Mouse (Mus musculus) C2C12 (cell line): ENCODE data around the gene Smim14. TPM values are rescaled to one million over a fixed set of nuclear protein-coding genes. Genes with fewer than 3 reads are reported as not detected.

Experiments
- H3K27me3 ChIP-seq: one replicate; pipeline ENCODE4 v1.6.1; 2011; ENCODE audit not compliant: control insufficient read depth, insufficient read depth, insufficient read length
- H3K36me3 ChIP-seq: one replicate; pipeline ENCODE4 v1.6.1; 2011; ENCODE audit not compliant: control insufficient read depth, insufficient read depth
- H3K4me3 ChIP-seq: one replicate; pipeline ENCODE4 v1.5.1; 2011; ENCODE audit warnings: mild to moderate bottlenecking, control low read depth; ENCODE audit not compliant: poor library complexity, insufficient read depth, severe bottlenecking
- H3K79me2 ChIP-seq: one replicate; pipeline ENCODE4 v1.6.1; 2011; ENCODE audit not compliant: control insufficient read depth, insufficient read depth
- H3K79me3 ChIP-seq: one replicate; pipeline ENCODE4 v1.6.1; 2011; ENCODE audit warnings: low read depth, control low read depth
- H3ac ChIP-seq: one replicate; pipeline ENCODE3; 2011; ENCODE audit warnings: low read depth; ENCODE audit not compliant: control insufficient read depth, insufficient read length
- CEBPB ChIP-seq: IDR thresholded peaks from one replicate; pipeline ENCODE4 v1.6.1; 2011; ENCODE audit warnings: low read depth, mild to moderate bottlenecking, control low read depth, moderate library complexity
- CTCF ChIP-seq: IDR thresholded peaks from one replicate; pipeline ENCODE4 v1.5.1; 2011; ENCODE audit not compliant: control insufficient read depth, insufficient read depth, insufficient read length
- FOSL1 ChIP-seq: IDR thresholded peaks from one replicate; pipeline ENCODE4 v1.8.0; 2011; ENCODE audit warnings: mild to moderate bottlenecking, low read length; ENCODE audit not compliant: poor library complexity, insufficient read depth, severe bottlenecking
- MAX ChIP-seq: IDR thresholded peaks from one replicate; pipeline ENCODE4 v1.6.1; 2011; ENCODE audit warnings: mild to moderate bottlenecking, control low read depth
- MYOD1 ChIP-seq: IDR thresholded peaks from one replicate; pipeline ENCODE4 v1.6.1; 2011; ENCODE audit warnings: low read depth; ENCODE audit not compliant: control insufficient read depth, insufficient read length
- MYOG ChIP-seq: IDR thresholded peaks from one replicate; pipeline ENCODE4 v1.6.1; 2011; ENCODE audit not compliant: control insufficient read depth, insufficient read length; ENCODE audit errors: extremely low read depth
- USF1 ChIP-seq: IDR thresholded peaks from one replicate; pipeline ENCODE4 v1.6.1; 2011; ENCODE audit warnings: low read depth, mild to moderate bottlenecking, control low read depth, moderate library complexity
- polyA plus RNA-seq: library from polyadenylated mRNA; unstranded; fragments of >200 nt; fragmentation: generic; extraction: Trizol; gene quantifications from one replicate; pipeline ENCODE4 v1.2.1, GENCODE M21; 2012; ENCODE audit warnings: missing spikeins

Gene Smim14
- polyA plus RNA-seq, 1 experiment, result 63.0 TPM

- Histone ChIP-seq H3ac (no peak overlapping the region), H3K27me3 (no peaks in the 10 kb centered on the region), H3K79me2 (peaks cover 35% of the 10 kb centered on the region), H3K4me3 (no peak overlapping the region), H3K36me3 (peaks cover 4% of the 10 kb centered on the region), H3K79me3 (peaks cover 32% of the 10 kb centered on the region)
- TF ChIP-seq MYOD1 (no peak), FOSL1 (no peak), USF1 (no peak), CTCF (no peak), MAX (no peak), CEBPB (no peak), MYOG (no peak)
These were observed 1.4 kb downstream of the Smim14 start for GRCm38 (mm10) chr5:65535457-65536067.

- peaks cover 4% of the 10 kb centered on the region for H3K36me3 ChIP-seq
- TF ChIP-seq MYOG (no peak), FOSL1 (no peak), USF1 (no peak), MYOD1 (no peak), MAX (no peak), CEBPB (no peak), CTCF (no peak)
These were observed 2.5 kb downstream of the Smim14 start for GRCm38 (mm10) chr5:65534496-65534895.

GRCm38 (mm10) chr5:65531283-65531682 lies 5.7 kb downstream of the Smim14 start:
- no peak for TF ChIP-seq MYOD1
- no peak for TF ChIP-seq FOSL1
- no peak for TF ChIP-seq MAX
- no peak for TF ChIP-seq MYOG
- TF ChIP-seq CEBPB, result no peak
- TF ChIP-seq USF1, result no peak

More at GRCm38 (mm10) chr5:65534496-65534895, 2.5 kb downstream of the Smim14 start:
- no peak overlapping the region for H3ac ChIP-seq
- no peaks in the 10 kb centered on the region for H3K27me3 ChIP-seq
- no peak overlapping the region for H3K4me3 ChIP-seq
- H3K79me3 ChIP-seq, result peaks cover 22% of the 10 kb centered on the region
- H3K79me2 ChIP-seq, result peaks cover 24% of the 10 kb centered on the region

GRCm38 (mm10) chr5:65525674-65526443 lies 11.1 kb downstream of the Smim14 start:
- Histone ChIP-seq H3K27me3 (no peaks in the 10 kb centered on the region), H3K4me3 (no peak overlapping the region), H3ac (no peak overlapping the region), H3K79me2 (no peaks in the 10 kb centered on the region), H3K36me3 (no peaks in the 10 kb centered on the region), H3K79me3 (no peaks in the 10 kb centered on the region)
- TF ChIP-seq FOSL1, result no peak
- no peak for TF ChIP-seq USF1
- TF ChIP-seq MYOD1, result no peak
- no peak for TF ChIP-seq CEBPB
- no peak for TF ChIP-seq CTCF
- no peak for TF ChIP-seq MYOG
- TF ChIP-seq MAX, result no peak

More at GRCm38 (mm10) chr5:65531283-65531682, 5.7 kb downstream of the Smim14 start:
- Histone ChIP-seq H3K79me3 (no peaks in the 10 kb centered on the region), H3K79me2 (no peaks in the 10 kb centered on the region), H3K36me3 (no peaks in the 10 kb centered on the region), H3K4me3 (no peak overlapping the region), H3K27me3 (no peaks in the 10 kb centered on the region), H3ac (no peak overlapping the region)

- Histone ChIP-seq H3K79me3 (no peaks in the 10 kb centered on the region), H3K36me3 (no peaks in the 10 kb centered on the region), H3K4me3 (no peak overlapping the region), H3K27me3 (no peaks in the 10 kb centered on the region), H3ac (no peak overlapping the region), H3K79me2 (no peaks in the 10 kb centered on the region)
- no peak for TF ChIP-seq MAX
- no peak for TF ChIP-seq MYOD1
- TF ChIP-seq CTCF, result no peak
- no peak for TF ChIP-seq USF1
- no peak for TF ChIP-seq CEBPB
- no peak for TF ChIP-seq MYOG
- no peak for TF ChIP-seq FOSL1
These were observed 12.2 kb downstream of the Smim14 start for GRCm38 (mm10) chr5:65524831-65525230.
